Mouse (Mus musculus) heart, postnatal 0 days (tissue): ENCODE measurements at regions not wholly inside any gene's neighbourhood (a gene's known extent, or its start where the extent isn't known, plus 50 kb on each side); places are given as distances from the start of the nearest gene placed in this dataset.

ENCODE experiments used
- CTCF ChIP-seq: IDR thresholded peaks from 2 replicates; pipeline ENCODE4 v1.5.1; 2016; ENCODE audit warnings: antibody characterized with exemption, control low read depth, low read depth
- EP300 ChIP-seq: IDR thresholded peaks from 2 replicates; pipeline ENCODE4 v1.6.1; 2016; ENCODE audit warnings: antibody characterized with exemption, low read depth

- no peak for TF ChIP-seq CTCF
- no peak for TF ChIP-seq EP300
These were observed 136.4 kb downstream of the Rab10 start for GRCm38 (mm10) chr12:3173325-3173724.
